Mouse (Mus musculus): Measurements from ENCODE around the gene Cic.
"Not testable (repeated sequence)": the region's sequence is repeated elsewhere in the genome, so short reads cannot be mapped to it uniquely, and the experiment has no call there.

The Cic gene

DNA sequence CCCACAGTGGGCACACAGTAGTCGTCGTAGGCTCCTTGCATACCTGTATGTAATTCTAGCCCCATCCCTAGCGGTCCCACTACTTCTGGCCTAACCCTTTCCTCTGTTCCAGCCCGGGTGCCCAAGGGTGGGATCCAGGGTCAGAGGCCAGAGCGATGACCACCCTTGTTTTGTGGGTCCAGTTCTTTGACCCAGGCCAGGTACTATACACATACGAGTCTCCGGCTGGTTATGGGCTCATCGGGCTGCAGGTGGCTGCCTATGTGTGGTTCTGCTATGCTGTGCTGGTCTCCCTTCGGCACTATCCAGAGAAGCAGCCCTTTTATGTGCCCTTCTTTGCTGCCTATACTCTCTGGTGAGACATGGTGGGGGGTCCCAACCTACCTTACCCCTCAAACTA, 41.9 kb downstream of the Cic start:
- no peak for DNase-seq

DNA sequence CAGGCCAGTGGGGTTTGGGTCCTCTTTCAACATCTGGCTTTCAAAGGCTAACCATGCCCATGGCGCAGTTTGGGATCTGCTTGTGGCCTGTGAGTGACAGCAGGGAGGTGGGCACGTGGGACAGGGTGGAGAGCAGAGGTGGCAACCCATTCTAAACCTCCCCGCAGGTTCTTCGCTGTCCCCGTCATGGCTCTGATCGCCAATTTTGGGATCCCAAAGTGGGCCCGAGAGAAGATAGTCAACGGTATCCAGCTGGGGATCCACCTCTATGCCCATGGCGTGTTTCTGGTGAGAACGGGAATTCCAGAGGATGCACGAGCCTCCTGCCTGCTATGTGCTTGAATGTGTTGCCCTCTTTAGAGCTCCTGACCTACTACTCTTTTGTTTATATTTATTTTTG, 43.7 kb downstream of the Cic start:
- DNase-seq = no peak

DNA sequence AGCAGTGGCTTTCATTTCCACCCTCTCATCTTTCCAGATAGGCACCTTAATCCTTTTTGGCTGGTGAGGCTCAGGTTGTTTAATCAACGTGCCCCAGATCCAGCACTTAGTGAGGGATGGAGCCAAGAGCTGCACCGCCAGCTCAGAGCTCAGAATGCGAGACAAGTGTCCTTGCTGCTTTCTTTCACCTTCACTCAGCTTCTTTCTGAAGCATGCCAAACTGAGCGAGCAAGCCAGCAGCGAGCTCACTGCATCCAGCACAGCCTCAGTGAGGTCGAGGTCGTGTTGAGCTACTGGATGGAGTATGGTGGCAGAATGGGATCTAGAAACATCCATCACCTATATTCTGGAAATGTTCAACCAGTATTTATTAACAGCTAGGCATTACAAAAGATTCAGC, 45.8 kb downstream of the Cic start:
- DNase-seq = no peak

DNA sequence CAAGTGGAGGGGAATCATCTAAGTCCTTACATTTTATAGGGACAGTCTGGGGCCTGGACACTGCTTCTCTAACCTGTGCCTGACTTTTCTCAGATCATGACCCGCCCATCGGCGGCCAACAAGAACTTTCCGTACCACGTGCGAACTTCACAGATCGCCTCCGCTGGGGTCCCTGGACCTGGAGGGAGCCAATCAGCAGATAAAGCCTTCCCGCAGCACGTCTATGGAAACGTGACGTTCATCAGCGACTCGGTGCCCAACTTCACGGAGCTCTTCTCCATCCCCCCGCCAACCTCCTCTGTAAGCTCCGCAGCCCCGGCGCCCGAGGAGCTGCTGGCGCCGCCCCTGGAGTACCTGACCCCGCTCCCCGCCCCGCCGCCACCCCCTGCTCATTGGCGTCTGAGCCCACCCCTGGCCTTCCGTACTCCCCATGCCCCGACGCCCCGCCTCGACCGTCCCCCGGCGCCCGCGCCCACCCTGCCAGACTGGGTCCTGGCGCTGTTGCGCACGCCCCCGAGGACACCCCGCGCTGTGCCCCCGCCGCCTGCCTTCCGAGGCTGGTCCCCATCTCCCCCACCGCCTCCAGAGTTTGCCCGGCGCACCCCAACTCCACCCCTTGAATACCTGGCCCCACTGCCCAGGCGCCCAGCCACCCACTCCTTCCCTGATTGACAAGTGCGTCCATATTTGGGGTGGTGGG, 47.3 kb downstream of the Cic start:
- DNase-seq = no peak

DNA sequence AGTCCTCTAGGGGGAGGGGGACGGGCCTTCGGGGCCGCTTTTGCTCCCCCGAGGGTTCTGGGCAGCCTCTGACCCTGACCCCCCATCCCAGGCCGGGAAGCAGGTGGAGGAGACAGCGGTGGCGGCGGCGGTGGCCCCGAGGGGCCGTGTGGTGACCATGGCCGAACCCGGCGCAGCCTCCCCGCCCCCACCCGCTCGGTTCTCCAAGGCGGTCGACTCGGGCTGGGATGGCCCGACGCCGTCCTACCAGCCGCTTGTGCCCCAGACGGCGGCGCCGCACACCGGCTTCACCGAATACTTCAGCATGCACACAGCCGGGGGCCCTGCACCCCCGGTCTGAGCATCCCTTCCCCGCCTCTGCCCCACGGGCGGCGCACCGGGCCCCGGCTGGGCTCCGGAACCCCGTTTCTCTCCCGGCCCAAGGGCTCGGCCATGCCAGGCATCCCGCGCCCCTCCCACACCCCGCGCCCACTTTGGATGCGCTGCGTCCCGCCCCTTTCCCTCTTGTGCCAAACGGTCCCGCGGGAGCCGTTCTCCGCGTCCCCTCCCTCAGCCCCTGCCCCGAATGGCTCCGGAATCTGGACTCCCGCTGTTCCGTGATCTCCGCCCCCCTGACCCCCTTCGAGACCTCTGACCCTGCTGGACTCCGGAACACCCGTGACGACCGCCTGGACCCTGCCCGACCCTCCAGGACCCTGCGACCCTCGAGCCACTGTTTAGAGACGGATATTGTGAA, 48.0 kb downstream of the Cic start:
- peak; percentile 14 for DNase-seq

DNA sequence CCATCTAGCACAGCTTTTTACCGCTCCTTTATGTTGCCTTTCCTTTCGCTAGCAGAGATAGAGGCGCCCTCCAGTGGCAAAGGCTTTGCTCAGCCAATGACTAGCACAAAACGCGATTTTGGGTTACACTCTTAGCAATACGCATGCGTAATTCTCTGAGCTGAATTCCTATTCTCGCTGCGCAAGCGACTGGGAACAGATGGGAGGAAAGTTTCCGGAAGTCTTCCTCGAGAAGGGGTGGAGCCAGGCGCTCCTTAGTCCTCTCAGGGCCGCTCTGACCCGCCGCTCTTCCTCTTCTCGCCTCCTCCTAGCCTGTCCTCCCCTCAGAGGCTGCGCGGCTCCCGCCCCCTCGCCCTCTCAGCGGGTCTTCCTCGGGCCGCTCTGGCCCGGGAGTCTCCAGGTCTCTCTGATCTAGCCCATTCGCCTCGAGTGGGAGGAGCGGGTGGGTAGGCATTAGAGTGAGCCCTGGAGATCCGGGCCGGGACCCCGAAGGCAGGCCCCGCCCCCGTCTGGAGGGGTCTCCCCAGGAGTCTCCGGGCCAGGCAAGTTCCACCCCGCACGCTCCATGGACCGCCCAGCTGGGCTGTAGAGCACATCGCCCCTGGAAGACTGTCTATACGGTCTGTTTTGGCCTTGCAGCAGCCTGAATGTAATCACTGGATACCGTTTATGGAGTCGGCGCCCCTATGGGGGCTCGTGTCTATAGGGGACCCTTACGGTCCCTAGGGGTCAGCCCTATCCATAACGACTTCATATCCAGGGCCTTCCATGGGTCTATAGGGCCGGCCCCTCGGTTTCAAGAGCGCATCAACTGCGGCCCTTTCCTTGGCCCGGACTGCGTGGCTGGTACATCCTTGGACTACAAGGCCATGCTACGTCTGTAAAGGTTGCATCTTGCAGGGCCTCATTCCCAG, 49.3 kb downstream of the Cic start, which contains the start of gene Megf8:
Gene Megf8 (plus strand): TSS at position 633 of the 914 bp plus-strand sequence.
- DNase-seq = peak; percentile 95

DNA sequence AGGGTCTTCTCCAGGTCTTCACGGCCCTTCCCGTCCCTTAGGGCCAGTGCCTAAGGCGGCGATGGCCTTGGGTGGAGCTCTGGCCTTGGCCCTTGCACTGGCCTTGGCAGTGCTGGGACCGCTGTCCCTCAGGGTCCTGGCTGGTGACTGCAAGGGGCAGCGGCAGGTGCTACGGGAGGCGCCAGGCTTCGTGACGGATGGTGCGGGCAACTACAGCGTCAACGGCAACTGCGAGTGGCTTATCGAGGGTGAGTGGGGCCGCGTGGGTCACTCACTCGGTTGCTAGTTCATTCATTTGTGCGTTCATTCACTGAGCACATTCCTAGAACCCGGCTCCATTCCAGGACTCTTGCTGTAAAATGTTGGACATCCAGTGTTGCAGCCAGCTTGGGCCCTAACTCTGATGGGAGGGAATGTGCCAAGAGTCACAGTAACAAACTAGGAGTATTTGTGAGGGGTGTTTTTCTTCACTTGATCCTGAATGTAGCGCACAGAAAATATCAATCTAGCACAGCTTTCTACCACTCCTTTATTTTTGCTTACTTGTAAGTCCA, 50.0 kb downstream of the Cic start:
- DNase-seq = peak; percentile 21

DNA sequence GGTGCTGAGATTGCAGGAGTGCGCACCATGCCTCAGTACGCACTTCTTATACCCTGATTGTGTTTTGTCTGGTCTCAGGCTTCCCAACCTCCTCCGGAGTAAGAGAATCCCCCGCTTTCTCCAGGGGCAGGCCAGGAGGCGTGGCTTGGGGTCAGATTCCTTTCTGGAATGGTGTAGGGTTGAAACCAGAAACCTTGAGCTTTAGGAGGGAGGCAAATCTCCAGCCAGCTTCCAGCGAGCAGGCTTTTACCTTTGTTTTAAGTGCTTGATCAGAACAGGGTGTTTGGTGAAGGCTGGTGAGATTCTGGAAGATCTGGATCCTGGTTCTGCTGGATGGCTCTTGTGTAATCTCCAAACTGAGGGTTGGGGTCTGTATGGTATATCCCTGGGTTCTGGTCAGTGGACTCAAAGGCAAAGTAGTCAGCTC, 54.6 kb downstream of the Cic start:
- no peak for DNase-seq

DNA sequence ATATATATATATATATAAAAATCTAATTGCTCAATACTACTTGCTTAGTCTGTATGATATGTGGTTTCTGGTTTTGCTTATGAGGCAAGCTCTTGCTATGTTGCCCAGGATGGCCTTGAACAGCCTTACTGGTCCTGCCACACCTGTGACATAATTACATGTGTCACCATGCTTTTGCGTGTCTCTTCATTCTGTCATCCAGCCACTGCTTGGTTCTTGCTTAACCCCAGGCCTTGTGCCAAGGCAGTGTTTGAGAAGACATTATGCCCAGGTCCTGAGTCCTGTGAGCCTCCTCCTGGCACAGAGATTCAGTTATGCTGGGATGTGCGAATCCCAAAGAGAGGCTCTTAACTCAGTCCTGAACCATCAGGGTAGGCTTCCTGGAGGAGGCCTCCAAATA, 55.7 kb downstream of the Cic start:
- no peak for DNase-seq

DNA sequence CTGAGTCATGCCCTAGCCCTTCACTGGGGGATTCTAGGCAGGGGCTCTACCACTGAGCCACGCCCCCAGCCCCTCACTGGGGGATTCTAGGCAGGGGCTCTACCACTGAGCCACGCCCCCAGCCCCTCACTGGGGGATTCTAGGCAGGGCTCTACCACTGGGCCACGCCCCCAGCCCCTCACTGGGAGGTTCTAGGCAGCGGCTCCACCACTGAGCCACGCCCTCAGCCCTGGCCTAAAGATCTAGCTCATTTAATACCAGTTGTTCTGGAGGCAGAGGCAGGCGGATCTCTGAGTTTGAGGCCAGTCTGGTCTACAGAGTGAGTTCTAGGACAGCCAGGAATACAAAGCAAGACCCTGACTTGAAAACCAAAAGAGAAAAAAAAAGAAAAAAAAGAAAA, 57.9 kb downstream of the Cic start:
- DNase-seq = not testable (repeated sequence)

DNA sequence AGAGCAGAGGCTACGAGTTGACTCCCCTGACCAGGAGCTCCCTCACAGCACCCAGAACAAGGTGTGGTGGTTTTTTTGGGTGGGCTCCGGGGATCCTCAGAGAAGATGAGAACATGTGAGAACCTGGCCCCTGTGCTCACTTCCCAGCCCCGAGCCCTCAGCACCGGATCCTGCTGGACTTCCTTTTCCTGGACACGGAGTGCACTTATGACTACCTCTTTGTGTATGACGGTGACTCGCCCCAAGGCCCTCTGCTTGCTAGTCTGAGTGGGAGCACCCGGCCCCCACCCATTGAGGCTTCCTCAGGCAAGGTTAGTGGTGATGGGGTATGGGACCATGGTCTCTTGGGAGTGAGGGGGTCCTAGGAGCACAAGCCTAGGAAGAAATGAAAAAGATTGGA, 58.7 kb downstream of the Cic start:
- no peak for DNase-seq

DNA sequence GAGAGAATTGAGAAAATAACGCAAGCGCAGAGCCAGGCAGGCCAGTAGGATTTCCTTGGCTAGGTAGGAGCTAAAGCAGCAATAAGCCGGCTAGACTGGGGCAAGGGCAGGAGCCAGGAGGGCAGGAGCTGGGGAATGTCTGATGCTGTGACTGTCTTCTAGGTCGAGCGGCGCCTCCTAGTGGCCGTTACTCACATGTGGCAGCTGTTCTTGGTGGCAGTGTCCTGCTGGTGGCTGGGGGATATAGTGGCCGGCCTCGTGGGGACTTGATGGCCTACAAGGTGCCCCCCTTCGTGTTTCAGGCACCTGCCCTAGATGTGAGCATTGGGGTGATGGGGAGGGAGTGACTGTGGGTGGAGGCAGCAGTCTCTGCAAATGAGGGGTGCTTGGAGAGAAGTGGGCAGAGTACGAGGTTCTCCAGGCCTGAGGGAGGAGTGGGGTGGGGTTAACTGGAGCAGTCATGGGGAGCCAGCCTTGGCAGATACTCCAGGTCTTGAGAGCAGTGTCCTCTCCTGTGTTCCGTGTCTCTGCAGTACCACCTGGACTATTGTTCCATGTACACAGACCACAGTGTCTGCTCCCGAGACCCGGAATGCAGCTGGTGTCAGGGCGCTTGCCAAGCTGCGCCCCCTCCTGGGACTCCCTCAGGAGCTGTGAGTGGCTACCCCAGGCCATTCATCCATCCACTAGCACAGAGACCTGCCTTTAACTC, 66.2 kb downstream of the Cic start:
- DNase-seq = peak; percentile 82

DNA sequence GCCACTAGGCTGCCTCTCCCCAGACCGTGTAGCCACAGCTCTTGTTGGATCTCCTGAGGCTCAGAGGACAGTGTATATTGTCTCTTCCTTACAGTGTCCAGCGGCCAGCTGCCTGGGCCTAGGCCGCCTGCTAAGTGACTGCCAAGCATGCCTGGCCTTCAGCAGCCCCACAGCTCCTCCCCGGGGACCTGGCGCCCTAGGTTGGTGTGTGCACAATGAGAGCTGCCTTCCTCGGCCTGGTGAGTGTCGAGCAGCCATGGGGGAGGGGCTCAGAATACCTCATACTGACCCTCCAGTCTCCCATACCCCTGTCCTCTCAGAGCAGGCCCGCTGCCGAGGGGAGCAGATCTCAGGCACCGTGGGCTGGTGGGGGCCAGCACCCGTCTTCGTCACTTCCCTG, 67.0 kb downstream of the Cic start:
- no peak for DNase-seq

DNA sequence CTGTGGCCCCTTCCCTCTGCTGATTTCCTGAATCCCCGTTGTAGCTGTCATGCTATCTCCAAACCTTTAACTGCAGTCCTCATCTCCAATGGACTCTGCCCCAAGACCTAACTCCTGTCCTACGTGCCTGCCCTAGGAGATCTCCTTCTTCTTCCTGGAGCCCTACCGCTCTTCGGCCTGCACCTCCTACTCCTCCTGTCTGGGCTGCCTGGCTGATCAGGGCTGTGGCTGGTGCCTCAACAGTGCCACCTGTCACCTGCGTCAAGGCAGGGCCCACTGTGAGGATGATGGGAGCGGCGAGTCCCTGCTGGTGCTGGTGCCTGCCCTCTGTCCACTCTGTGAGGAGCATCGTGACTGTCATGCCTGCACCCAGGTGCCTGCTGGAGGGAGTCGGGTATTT, 71.8 kb downstream of the Cic start:
- DNase-seq = no peak

DNA sequence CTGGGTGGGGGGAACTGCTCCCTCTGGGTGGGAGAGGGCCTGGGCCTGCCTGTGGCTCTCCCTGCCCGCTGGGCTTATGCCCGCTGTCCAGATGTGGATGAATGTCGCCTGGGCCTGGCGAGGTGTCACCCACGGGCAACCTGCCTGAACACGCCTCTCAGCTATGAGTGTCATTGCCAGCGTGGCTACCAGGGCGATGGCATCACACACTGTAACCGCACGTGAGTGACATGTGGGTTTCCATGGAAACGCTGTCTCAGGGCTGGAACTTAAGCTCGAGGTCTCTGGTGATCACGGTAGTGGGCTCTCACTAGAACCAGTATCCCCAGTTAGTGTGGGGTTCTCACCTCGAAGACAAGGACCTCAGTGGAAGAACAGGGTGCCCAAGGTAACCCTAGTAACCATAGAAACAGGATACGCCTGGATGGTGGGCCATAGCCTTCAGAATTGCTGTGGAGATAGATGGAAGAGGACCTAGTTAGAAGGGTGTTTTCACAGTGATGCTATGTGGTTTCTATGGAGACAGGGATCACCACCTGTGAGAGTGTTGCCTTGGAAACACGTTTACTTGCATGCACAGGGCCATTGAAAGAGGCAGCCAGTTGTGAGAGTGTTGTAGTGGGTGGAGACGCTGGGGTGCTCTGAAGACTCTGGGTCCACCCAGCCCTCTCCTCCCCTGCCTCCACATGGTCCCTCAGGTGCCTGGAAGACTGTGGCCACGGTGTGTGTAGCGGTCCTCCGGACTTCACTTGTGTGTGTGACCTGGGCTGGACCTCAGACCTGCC, 73.7 kb downstream of the Cic start:
- no peak for DNase-seq

All from kidney, adult 18-20 months (tissue).